Mouse (Mus musculus) kidney, adult 2 months (tissue): ENCODE results near the gene Wipi1. TPM values are rescaled to one million over a fixed set of nuclear protein-coding genes. Genes with fewer than 3 reads are reported as not detected.
"Not testable (repeated sequence)": the region's sequence is repeated elsewhere in the genome, so short reads cannot be mapped to it uniquely, and the experiment has no call there.

Experiments
- DNase-seq: peaks from one replicate; pipeline ENCODE4 v3.0.0; 2021
- H3K27ac ChIP-seq: fragments of 200-500 bp; 2 replicates; pipeline ENCODE4 v1.5.1; 2012; ENCODE audit warnings: low read depth, low read length, control low read depth, inconsistent platforms; ENCODE audit not compliant: insufficient read depth
- H3K27me3 ChIP-seq: fragments of 200-500 bp; replicated peaks from 2 replicates; pipeline ENCODE4 v1.6.1; 2012; ENCODE audit warnings: mild to moderate bottlenecking, moderate library complexity, low read length, inconsistent platforms; ENCODE audit not compliant: control insufficient read depth, insufficient read depth
- H3K36me3 ChIP-seq: fragments of 200-500 bp; 2 replicates; pipeline ENCODE4 v1.6.1; 2012; ENCODE audit warnings: mild to moderate bottlenecking, moderate library complexity, low read length, inconsistent platforms; ENCODE audit not compliant: control insufficient read depth, insufficient read depth
- H3K4me1 ChIP-seq: fragments of 200-500 bp; 2 replicates; pipeline ENCODE4 v1.6.1; 2011; ENCODE audit warnings: low read length; ENCODE audit not compliant: control insufficient read depth, insufficient read depth
- H3K4me3 ChIP-seq: fragments of 200-500 bp; 2 replicates; pipeline ENCODE4 v1.5.1; 2011; ENCODE audit warnings: mild to moderate bottlenecking, low read depth, low read length, control low read depth; ENCODE audit not compliant: insufficient read depth
- CTCF ChIP-seq: fragments of 200-500 bp; conservative IDR thresholded peaks from 2 replicates; pipeline ENCODE4 v1.5.1; 2011; ENCODE audit warnings: low read depth, mild to moderate bottlenecking, control low read depth, low read length, moderate library complexity, mixed read lengths; ENCODE audit not compliant: insufficient read depth, insufficient read length
- POLR2A ChIP-seq: fragments of 200-500 bp; IDR thresholded peaks from one replicate; pipeline ENCODE4 v1.6.1; 2011; ENCODE audit warnings: low read depth, low read length, control low read depth
- WGBS: fragments of 180-500 bp; shearing (Covaris S2); methylation state at CpG from one replicate; pipeline ENCODE4 v1.1.7; 2018; 5-methylcytosine and 5-hydroxymethylcytosine counted together
- polyA plus RNA-seq: library from polyadenylated mRNA; depleted of rRNA; stranded (reverse); fragments of >200 nt; gene quantifications from 2 replicates; pipeline ENCODE4 v1.2.3, GENCODE M21; 2012; rRNA removed

The Wipi1 gene
- polyA plus RNA-seq = 22.7 and 25.2 TPM in 2 replicates

GRCm38 (mm10) chr11:109611303-109612149, at the start of gene Wipi1:
Gene Wipi1 (minus strand): TSS chr11:109611967.
- peak within 1 kb of the TSS; percentile 89 for H3K27ac ChIP-seq
- no peaks in the 10 kb centered on the region for H3K36me3 ChIP-seq
- no peaks in the 10 kb centered on the region for H3K27me3 ChIP-seq
- peak within 1 kb of the TSS; percentile 87 for H3K4me3 ChIP-seq
- TF ChIP-seq CTCF = no peak
- peak; percentile 20 for TF ChIP-seq POLR2A
- peaks cover 13% of the 10 kb centered on the region; the same call in 1 of the 2 replicates for H3K4me1 ChIP-seq
- peak; percentile 100 for DNase-seq
- WGBS = 2% methylated on average over 58 of the region's 58 CpGs

GRCm38 (mm10) chr11:109660526-109660925, 48.8 kb upstream of the Wipi1 start:
- peaks cover 25% of the 10 kb centered on the region for H3K36me3 ChIP-seq
- not testable (repeated sequence) for H3K4me1 ChIP-seq, H3K4me3 ChIP-seq, H3K27me3 ChIP-seq, H3K27ac ChIP-seq, DNase-seq
- 86% methylated on average over 8 of the region's 8 CpGs for WGBS

- Histone ChIP-seq H3K4me1 (peaks cover 19% of the 10 kb centered on the region), H3K36me3 (peaks cover 14% of the 10 kb centered on the region), H3K27me3 (no peaks in the 10 kb centered on the region), H3K27ac (no peak overlapping the region), H3K4me3 (no peak overlapping the region)
- no peak for TF ChIP-seq POLR2A
- TF ChIP-seq CTCF = no peak
- WGBS = 85% methylated on average over 7 of the region's 7 CpGs
- DNase-seq = no peak
These were observed 44.5 kb upstream of the Wipi1 start for GRCm38 (mm10) chr11:109656232-109656631.

- DNase-seq = no peak
- WGBS = 53% methylated on average over 6 of the region's 6 CpGs
- no peak overlapping the region for H3K27ac ChIP-seq
- no peak overlapping the region for H3K4me3 ChIP-seq
- no peaks in the 10 kb centered on the region for H3K27me3 ChIP-seq
- peaks cover 7% of the 10 kb centered on the region for H3K36me3 ChIP-seq
- TF ChIP-seq POLR2A (no peak), CTCF (no peak)
- H3K4me1 ChIP-seq = peaks cover 19% of the 10 kb centered on the region
These were observed 42.8 kb upstream of the Wipi1 start for GRCm38 (mm10) chr11:109654581-109654980.

GRCm38 (mm10) chr11:109653201-109653600, 41.4 kb upstream of the Wipi1 start:
- no peak overlapping the region for H3K27ac ChIP-seq
- H3K36me3 ChIP-seq = peaks cover 3% of the 10 kb centered on the region; the same call in 1 of the 2 replicates
- WGBS = 26% methylated on average over 8 of the region's 8 CpGs
- H3K4me3 ChIP-seq = no peak overlapping the region
- peaks cover 19% of the 10 kb centered on the region for H3K4me1 ChIP-seq
- H3K27me3 ChIP-seq = no peaks in the 10 kb centered on the region
- DNase-seq = peak; percentile 31
- TF ChIP-seq POLR2A (no peak), CTCF (no peak)

- no peaks in the 10 kb centered on the region for H3K27me3 ChIP-seq
- 10% methylated on average over 6 of the region's 6 CpGs for WGBS
- peaks cover 3% of the 10 kb centered on the region; the same call in 1 of the 2 replicates for H3K36me3 ChIP-seq
- DNase-seq = no peak
- peak overlapping the region; percentile 37; the same call in 1 of the 2 replicates for H3K27ac ChIP-seq
- H3K4me3 ChIP-seq = peak overlapping the region; percentile 17
- no peak for TF ChIP-seq CTCF
- TF ChIP-seq POLR2A = no peak
- H3K4me1 ChIP-seq = peaks cover 19% of the 10 kb centered on the region
These were observed 40.7 kb upstream of the Wipi1 start for GRCm38 (mm10) chr11:109652505-109652904.

- peaks cover 3% of the 10 kb centered on the region; the same call in 1 of the 2 replicates for H3K36me3 ChIP-seq
- H3K4me3 ChIP-seq = peak overlapping the region; percentile 97
- peak; percentile 56 for DNase-seq
- H3K4me1 ChIP-seq = peaks cover 19% of the 10 kb centered on the region
- WGBS = under 1% methylated on average over 21 of the region's 21 CpGs
- TF ChIP-seq CTCF (no peak), POLR2A (no peak)
- H3K27ac ChIP-seq = peak overlapping the region; percentile 76
- H3K27me3 ChIP-seq = no peaks in the 10 kb centered on the region
These were observed 39.8 kb upstream of the Wipi1 start for GRCm38 (mm10) chr11:109651566-109652024.
